10 mouse cellular contexts compared by ENCODE assay signal in genomic region chr1:86533411-86534130, GRCm38 (mm10). TPM values are rescaled to one million over a fixed set of nuclear protein-coding genes. Genes with fewer than 3 reads are reported as not detected.
DNase-seq lines count a peak whose midpoint lies in the region; ATAC-seq lines count a peak whose summit lies in the region.
"Had no signal": no experiment of that assay in that cellular context is flagged by ENCODE, and none has a peak within 500 bp of the region (broad histone marks: within the 10 kb centered on the region; RNA-seq: fewer than 3 reads in every experiment).

No protein-coding gene starts in this region.

- no peak overlapping the region for H3K4me2 ChIP-seq in neural tube, embryonic 15.5 days
- H3K4me2 ChIP-seq: embryonic facial prominence, embryonic 15.5 days; limb, embryonic 15.5 days had no signal

- no peaks in the 10 kb centered on the region for H3K9me3 ChIP-seq in neural tube, embryonic 15.5 days (replicated peaks)
- H3K9me3 ChIP-seq: embryonic facial prominence, embryonic 15.5 days; limb, embryonic 15.5 days had no signal

- no peak for ATAC-seq in neural tube, embryonic 15.5 days (ENCODE audit: low FRiP score)

- H3K27ac ChIP-seq in neural tube, embryonic 15.5 days (replicated peaks) = no peak overlapping the region
- H3K27ac ChIP-seq: embryonic facial prominence, embryonic 15.5 days; limb, embryonic 15.5 days had no signal

- peak; percentile 43 for DNase-seq in cerebellum, adult 11-12 months
- DNase-seq in cerebellum, postnatal 25 days = no peak
- DNase-seq in layer of hippocampus, adult 8-10 months (ENCODE audit: low spot score in 2 of 2) = peak; percentile 38 to 44
- no peak for DNase-seq in layer of hippocampus, postnatal 36 days
- DNase-seq in left cerebral cortex, postnatal 14 days (ENCODE audit: low spot score in 2 of 2) = peak; percentile 72 to 91
- DNase-seq in right cerebral cortex, postnatal 25 days = peak; percentile 49
- DNase-seq in adrenal gland, adult 18-20 months (ENCODE audit: low spot score in 2 of 2) = no peak

- peaks cover 19% of the 10 kb centered on the region for H3K36me3 ChIP-seq in neural tube, embryonic 15.5 days

- H3K9ac ChIP-seq in neural tube, embryonic 15.5 days (replicated peaks) = no peak overlapping the region
- H3K9ac ChIP-seq: embryonic facial prominence, embryonic 15.5 days; limb, embryonic 15.5 days had no signal

- H3K4me1 ChIP-seq in neural tube, embryonic 15.5 days = peaks cover 39% of the 10 kb centered on the region

- 64% methylated on average over 6 of the region's 6 CpGs for WGBS in neural tube, embryonic 15.5 days

- H3K4me3 ChIP-seq in neural tube, embryonic 15.5 days (replicated peaks) = no peak overlapping the region
- H3K4me3 ChIP-seq: embryonic facial prominence, embryonic 15.5 days; limb, embryonic 15.5 days had no signal

- intact Hi-C loops in left cerebral cortex, postnatal 14 days (cut with DNase I) = no loop called here

- no peaks in the 10 kb centered on the region for H3K27me3 ChIP-seq in neural tube, embryonic 15.5 days (replicated peaks)
- H3K27me3 ChIP-seq: embryonic facial prominence, embryonic 15.5 days; limb, embryonic 15.5 days had no signal

RNA-seq across cellular contexts. Expression of gene Ptma, which starts 7.0 kb away (rescaled TPM):
- 100 to 1,000 TPM; 420 to 464 (median 444) TPM for total RNA-seq in layer of hippocampus, adult 8-10 months (2022)
- 100 to 1,000 TPM; 507 to 508 TPM for total RNA-seq in layer of hippocampus, postnatal 36 days (2021)
- total RNA-seq in left cerebral cortex, postnatal 14 days (2021) = 100 to 1,000 TPM; 336 to 423 TPM
- total RNA-seq in adrenal gland, adult 18-20 months (2021) = 100 to 1,000 TPM; 463 to 486 TPM
- polyA plus RNA-seq in neural tube, embryonic 15.5 days (2015; fragmentation: Nextera tagmentation; extraction: Ambion mirVana) = 1,254 and 1,565 TPM in 2 replicates

RNA-seq across cellular contexts. Expression of gene Pde6d, which starts 48.9 kb away (rescaled TPM):
- total RNA-seq in layer of hippocampus, adult 8-10 months (2022) = 10 to 100 TPM; 47.4 to 55.5 (median 49.3) TPM
- total RNA-seq in layer of hippocampus, postnatal 36 days (2021) = 10 to 100 TPM; 54.1 to 59.4 TPM
- 10 to 100 TPM; 60.5 to 63.2 TPM for total RNA-seq in left cerebral cortex, postnatal 14 days (2021)
- total RNA-seq in adrenal gland, adult 18-20 months (2021) = 10 to 100 TPM; 25.3 to 26.0 TPM
- polyA plus RNA-seq in neural tube, embryonic 15.5 days (2015; fragmentation: Nextera tagmentation; extraction: Ambion mirVana) = 103 and 128 TPM in 2 replicates

RNA-seq across cellular contexts. Expression of gene Cops7b, which starts 49.1 kb away (rescaled TPM):
- 10 to 100 TPM; 18.7 to 21.5 (median 19.8) TPM for total RNA-seq in layer of hippocampus, adult 8-10 months (2022)
- 10 to 100 TPM; 19.4 to 22.0 TPM for total RNA-seq in layer of hippocampus, postnatal 36 days (2021)
- total RNA-seq in left cerebral cortex, postnatal 14 days (2021) = 10 to 100 TPM; 24.8 to 28.7 TPM
- total RNA-seq in adrenal gland, adult 18-20 months (2021) = 10 to 100 TPM in 1 of 2 experiments, 1 to 10 TPM in 1; 9.9 to 12.6 TPM
- 53.7 and 59.4 TPM in 2 replicates for polyA plus RNA-seq in neural tube, embryonic 15.5 days (2015; fragmentation: Nextera tagmentation; extraction: Ambion mirVana)

Comparison
In these comparisons a context has a peak if more than half of its experiments do, and no peak if none do; other contexts are left out.
1. DNase-seq: peak in cerebellum, adult 11-12 months (single experiment), layer of hippocampus, adult 8-10 months (2 of 2), left cerebral cortex, postnatal 14 days (2 of 2) and right cerebral cortex, postnatal 25 days (single experiment); none in cerebellum, postnatal 25 days (0 of 2), layer of hippocampus, postnatal 36 days (0 of 2) and adrenal gland, adult 18-20 months (0 of 2).